Mouse (Mus musculus) embryo, embryonic 10.5 days (tissue): ENCODE data around the gene Tnni3.

Experiments
- DNase-seq: peaks from one replicate; pipeline ENCODE4 v3.0.0-alpha.2; 2015; ENCODE audit warnings: low spot score

Gene Tnni3

GRCm38 (mm10) chr7:4498251-4498650 lies 25.8 kb downstream of the Tnni3 start:
- peak; percentile 75 for DNase-seq

- DNase-seq = no peak
Observed at GRCm38 (mm10) chr7:4497271-4497903, 26.6 kb downstream of the Tnni3 start.

DNA sequence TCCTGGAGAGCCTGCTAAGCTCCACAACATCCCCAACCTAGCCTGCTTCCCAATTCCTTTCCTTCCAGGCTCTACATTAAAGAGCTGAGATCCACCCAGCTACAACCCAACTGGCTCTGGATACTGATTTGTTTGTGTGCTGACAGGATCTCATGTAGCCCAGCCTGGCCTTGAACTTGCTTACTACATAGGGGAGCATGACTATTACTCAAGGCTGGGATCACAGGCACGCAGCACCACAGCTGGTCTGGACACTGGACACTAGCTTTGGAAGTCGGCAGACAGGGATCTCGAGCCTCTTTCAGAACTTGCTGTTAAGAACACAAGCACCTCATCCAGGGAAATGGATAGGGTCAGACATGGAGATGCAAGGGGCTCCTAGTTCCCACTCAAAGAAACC lies 27.6 kb downstream of the Tnni3 start:
- DNase-seq = no peak

GRCm38 (mm10) chr7:4493991-4494390 lies 30.0 kb downstream of the Tnni3 start:
- DNase-seq = no peak

DNA sequence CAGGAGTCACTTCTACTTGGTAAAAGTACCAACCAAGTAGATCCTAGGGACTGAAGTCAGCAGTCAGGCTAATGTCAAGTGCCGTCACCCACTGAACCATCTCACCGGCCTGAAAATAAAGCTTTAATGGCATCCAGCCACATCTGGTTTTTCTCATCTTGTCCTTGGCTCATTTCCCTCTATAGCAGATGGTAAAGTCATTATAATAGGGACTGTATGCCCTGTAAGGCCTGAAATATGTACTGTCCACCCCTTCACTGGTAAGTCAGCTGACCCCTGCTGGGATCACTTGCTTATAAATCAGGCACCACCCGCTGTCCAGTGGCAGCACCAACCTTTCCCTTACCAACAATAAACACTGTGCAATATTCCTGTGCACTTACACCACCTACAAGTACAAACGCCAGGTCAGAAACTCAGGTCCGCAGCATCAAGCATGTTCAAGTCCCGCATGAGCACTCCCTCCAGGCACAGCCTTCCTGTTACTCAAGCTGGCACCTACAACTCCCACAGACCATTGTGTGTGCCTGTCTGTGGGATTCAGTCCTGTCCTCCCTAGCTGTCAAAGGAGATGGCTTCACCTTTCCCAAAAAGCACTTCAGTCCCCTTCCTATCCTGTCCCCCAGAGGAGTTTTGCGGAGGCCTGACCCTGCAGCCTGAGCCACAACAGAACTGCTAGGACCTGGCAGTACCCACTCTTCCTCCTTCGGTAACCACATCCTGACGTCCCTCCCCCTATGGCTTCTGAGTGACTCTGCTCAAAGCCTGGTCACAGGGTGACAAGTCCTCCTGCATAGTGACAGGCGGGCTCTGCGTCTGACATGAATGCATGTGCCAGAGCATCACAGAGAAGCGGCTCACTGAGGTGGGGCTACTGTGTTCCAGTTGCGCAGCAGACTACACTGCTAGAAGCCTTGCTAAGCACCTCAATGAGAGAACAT lies 31.5 kb downstream of the Tnni3 start:
- peak; percentile 23 for DNase-seq

DNA sequence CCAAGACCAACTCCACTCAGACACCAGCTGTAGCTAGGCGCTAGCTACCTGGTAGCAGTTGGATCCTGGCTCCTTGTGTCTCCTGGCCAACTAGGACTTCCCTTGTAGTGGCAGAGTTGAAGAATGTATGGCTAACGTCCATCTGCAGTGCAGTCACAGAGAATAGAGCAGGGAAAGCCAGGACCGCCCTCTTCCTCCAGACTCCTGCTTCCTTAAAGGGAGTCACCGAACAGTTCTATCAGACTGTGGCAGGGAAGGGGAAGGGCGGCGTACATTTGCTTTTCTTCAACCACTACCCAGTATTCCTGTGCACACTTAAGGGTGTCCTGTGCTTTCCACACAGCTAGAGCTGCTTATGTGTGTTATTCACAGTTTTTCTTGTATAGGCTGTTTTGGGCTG lies 32.7 kb downstream of the Tnni3 start:
- no peak for DNase-seq

GRCm38 (mm10) chr7:4482281-4482680 lies 41.7 kb downstream of the Tnni3 start:
- DNase-seq = no peak

DNA sequence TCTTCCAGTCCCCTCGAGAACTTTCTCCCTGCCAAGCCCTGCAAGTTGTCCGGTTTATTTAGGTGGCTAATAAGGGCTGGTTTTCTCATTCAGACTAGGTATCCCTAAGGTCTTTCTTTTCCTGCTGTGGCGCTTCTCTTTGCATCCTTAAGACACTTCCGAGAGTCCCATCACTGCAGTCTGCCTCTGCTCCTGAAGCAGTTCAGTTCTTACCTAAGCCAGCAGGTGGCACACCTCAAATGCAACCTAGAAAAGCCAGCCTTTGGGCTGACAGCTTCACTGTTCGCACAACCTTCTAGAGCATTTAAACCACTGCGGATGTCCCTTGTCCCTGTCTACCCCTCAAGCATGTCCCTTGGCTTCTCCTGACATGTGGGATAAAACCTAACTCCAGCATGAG lies 44.4 kb downstream of the Tnni3 start:
- peak; percentile 67 for DNase-seq

GRCm38 (mm10) chr7:4478796-4479291 lies 45.2 kb downstream of the Tnni3 start:
- DNase-seq = peak; percentile 33

- peak; percentile 96 for DNase-seq
Observed at GRCm38 (mm10) chr7:4478021-4478795, 45.8 kb downstream of the Tnni3 start.

GRCm38 (mm10) chr7:4473940-4474339 lies 50.1 kb downstream of the Tnni3 start:
- no peak for DNase-seq

DNA sequence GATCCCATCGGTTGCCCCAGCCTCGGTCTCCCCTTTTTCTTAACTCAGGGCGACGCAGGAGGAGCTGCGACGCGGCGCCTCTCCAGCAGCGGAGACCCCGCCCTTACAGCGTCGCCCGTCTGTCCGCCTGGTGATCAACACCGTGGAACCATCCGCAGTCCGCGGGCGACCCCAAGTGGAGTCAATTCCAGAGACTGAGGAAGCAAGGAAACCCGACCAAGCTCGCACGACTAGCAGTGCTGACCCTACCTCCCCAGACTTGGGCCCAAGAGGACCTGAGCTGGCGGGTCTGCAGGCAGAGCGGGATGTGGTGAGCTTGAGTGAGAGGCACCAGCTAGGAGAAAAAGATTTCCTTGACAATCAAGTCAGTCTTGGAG lies 52.9 kb downstream of the Tnni3 start:
- DNase-seq = peak; percentile 87

DNA sequence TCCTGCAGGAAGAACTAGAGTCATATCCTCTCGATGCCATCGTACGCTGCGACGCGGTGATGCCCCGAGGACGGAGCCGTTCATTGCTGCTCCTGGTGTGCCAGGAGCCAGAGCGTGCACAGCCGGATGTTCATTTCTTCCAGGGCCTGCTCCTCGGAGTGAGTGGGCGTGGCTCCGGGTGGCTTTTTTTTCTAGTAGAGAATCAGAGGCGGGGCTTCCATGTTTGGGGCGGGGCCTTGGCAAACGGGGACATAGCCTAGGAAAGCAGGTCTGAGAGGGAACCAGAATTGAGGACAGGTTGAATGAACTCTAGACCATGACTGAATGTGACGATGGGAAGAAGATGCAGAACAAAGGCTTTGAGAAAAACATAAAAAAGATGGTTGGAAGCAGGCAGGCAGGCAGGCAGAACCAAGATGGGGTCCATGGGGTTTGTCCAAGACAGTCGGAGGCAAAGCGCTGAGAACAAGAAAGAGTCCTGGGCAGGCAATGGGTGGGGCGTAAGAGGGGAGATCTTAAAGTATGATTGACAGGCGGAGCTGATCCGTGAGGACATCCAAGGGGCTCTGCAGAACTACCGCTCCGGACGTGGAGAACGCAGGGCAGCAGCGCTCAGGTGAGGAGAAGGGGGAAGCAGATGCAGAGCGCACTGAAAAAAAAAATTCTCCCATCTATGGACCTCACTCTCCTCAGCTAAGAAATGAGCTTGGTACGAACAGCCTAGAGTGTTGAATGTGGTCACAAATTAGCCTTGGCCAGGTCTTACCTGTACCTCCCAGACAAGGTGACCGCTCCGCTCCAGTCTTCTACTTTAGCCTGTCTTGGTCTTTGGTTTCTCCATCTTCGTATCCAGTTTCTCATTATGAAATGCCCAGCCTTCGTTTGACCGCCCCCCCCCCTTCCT lies 53.5 kb downstream of the Tnni3 start:
- DNase-seq = peak; percentile 84
